Mouse (Mus musculus): ENCODE measurements around the gene Gm20865. TPM values are rescaled to one million over a fixed set of nuclear protein-coding genes. Genes with fewer than 3 reads are reported as not detected.

Gm20865 gene
- not detected for polyA plus RNA-seq (2017; shearing (Covaris generic))

GRCm38 (mm10) chrY:21241275-21241674 lies at the start of gene Gm20865:
Gm20865 (plus strand) TSS chrY:21241575.

Other genes with a start within 250 kb of the Gm20865 start
- under 1 TPM in 1 of 2 experiments, not detected in 1; 0.31 TPM for gene Gm29866, start 247.9 kb upstream of the Gm20865 start, polyA plus RNA-seq (2017; shearing (Covaris generic))
- gene Gm20909, start 77.0 kb upstream of the Gm20865 start, polyA plus RNA-seq (2017; shearing (Covaris generic)), result not detected